Mouse (Mus musculus) E14TG2a.4 (cell line): Measurements from ENCODE around the gene Atf2.

Source experiments
- CTCF ChIP-seq: conservative IDR thresholded peaks from 2 replicates; pipeline ENCODE4 v1.5.1; 2014; ENCODE audit warnings: low read length
- POU5F1 ChIP-seq: IDR thresholded peaks from 2 replicates; pipeline ENCODE4 v1.6.1; 2014; ENCODE audit warnings: low read length, borderline replicate concordance

DNA sequence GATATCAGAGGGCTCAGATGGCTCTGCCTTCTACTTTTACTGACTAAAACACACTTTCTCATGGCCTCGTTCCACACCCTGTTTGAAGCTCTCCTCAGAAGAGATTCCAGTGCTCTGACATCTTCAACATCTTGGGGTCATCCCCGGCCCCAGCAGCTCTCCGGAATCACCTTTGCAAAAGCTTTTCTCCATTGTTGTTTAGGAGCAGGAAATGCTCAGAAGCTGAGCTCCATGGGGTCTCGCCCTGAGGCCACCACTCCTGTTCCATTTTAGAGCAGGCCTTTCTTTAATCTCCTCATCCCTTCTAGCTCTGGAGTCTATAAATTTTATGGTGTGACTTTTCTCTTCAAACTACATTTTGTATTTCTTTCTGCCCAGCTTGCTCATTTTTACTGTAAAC lies 123.8 kb downstream of the Atf2 start:
- TF ChIP-seq CTCF = no peak
- no peak for TF ChIP-seq POU5F1
